Mouse (Mus musculus) C2C12 (cell line): ENCODE results near the gene Rimbp2. TPM values are rescaled to one million over a fixed set of nuclear protein-coding genes. Genes with fewer than 3 reads are reported as not detected.

Experiments
- H3K27me3 ChIP-seq: one replicate; pipeline ENCODE4 v1.6.1; 2011; ENCODE audit not compliant: control insufficient read depth, insufficient read depth, insufficient read length
- H3K36me3 ChIP-seq: one replicate; pipeline ENCODE4 v1.6.1; 2011; ENCODE audit not compliant: control insufficient read depth, insufficient read depth
- H3K4me3 ChIP-seq: one replicate; pipeline ENCODE4 v1.5.1; 2011; ENCODE audit warnings: mild to moderate bottlenecking, control low read depth; ENCODE audit not compliant: poor library complexity, insufficient read depth, severe bottlenecking
- H3K79me2 ChIP-seq: one replicate; pipeline ENCODE4 v1.6.1; 2011; ENCODE audit not compliant: control insufficient read depth, insufficient read depth
- H3K79me3 ChIP-seq: one replicate; pipeline ENCODE4 v1.6.1; 2011; ENCODE audit warnings: low read depth, control low read depth
- H3ac ChIP-seq: one replicate; pipeline ENCODE3; 2011; ENCODE audit warnings: low read depth; ENCODE audit not compliant: control insufficient read depth, insufficient read length
- CEBPB ChIP-seq: IDR thresholded peaks from one replicate; pipeline ENCODE4 v1.6.1; 2011; ENCODE audit warnings: low read depth, mild to moderate bottlenecking, control low read depth, moderate library complexity
- CTCF ChIP-seq: IDR thresholded peaks from one replicate; pipeline ENCODE4 v1.5.1; 2011; ENCODE audit not compliant: control insufficient read depth, insufficient read depth, insufficient read length
- FOSL1 ChIP-seq: IDR thresholded peaks from one replicate; pipeline ENCODE4 v1.8.0; 2011; ENCODE audit warnings: mild to moderate bottlenecking, low read length; ENCODE audit not compliant: poor library complexity, insufficient read depth, severe bottlenecking
- MAX ChIP-seq: IDR thresholded peaks from one replicate; pipeline ENCODE4 v1.6.1; 2011; ENCODE audit warnings: mild to moderate bottlenecking, control low read depth
- MYOD1 ChIP-seq: IDR thresholded peaks from one replicate; pipeline ENCODE4 v1.6.1; 2011; ENCODE audit warnings: low read depth; ENCODE audit not compliant: control insufficient read depth, insufficient read length
- MYOG ChIP-seq: IDR thresholded peaks from one replicate; pipeline ENCODE4 v1.6.1; 2011; ENCODE audit not compliant: control insufficient read depth, insufficient read length; ENCODE audit errors: extremely low read depth
- USF1 ChIP-seq: IDR thresholded peaks from one replicate; pipeline ENCODE4 v1.6.1; 2011; ENCODE audit warnings: low read depth, mild to moderate bottlenecking, control low read depth, moderate library complexity
- long read RNA-seq, 2 experiments: library from polyadenylated mRNA; unstranded; transcript quantifications; one replicate each; pipeline ENCODE4 v2.0.0; 2019 to 2020
- polyA plus RNA-seq: library from polyadenylated mRNA; unstranded; fragments of >200 nt; fragmentation: generic; extraction: Trizol; gene quantifications from one replicate; pipeline ENCODE4 v1.2.1, GENCODE M21; 2012; ENCODE audit warnings: missing spikeins

The Rimbp2 gene
- polyA plus RNA-seq = not detected
- long read RNA-seq, experiment 1 = 0 reads
- long read RNA-seq, experiment 2 = 0 reads

GRCm38 (mm10) chr5:128953278-128954070, at the start of gene Rimbp2:
Gene Rimbp2, minus strand, starts transcription at chr5:128953486.
- H3K79me2 ChIP-seq = no peaks in the 10 kb centered on the region
- H3K27me3 ChIP-seq = no peaks in the 10 kb centered on the region
- no peak within 1 kb of the TSS for H3ac ChIP-seq
- no peak for TF ChIP-seq MYOD1
- H3K4me3 ChIP-seq = no peak within 1 kb of the TSS
- no peaks in the 10 kb centered on the region for H3K36me3 ChIP-seq
- no peaks in the 10 kb centered on the region for H3K79me3 ChIP-seq

DNA sequence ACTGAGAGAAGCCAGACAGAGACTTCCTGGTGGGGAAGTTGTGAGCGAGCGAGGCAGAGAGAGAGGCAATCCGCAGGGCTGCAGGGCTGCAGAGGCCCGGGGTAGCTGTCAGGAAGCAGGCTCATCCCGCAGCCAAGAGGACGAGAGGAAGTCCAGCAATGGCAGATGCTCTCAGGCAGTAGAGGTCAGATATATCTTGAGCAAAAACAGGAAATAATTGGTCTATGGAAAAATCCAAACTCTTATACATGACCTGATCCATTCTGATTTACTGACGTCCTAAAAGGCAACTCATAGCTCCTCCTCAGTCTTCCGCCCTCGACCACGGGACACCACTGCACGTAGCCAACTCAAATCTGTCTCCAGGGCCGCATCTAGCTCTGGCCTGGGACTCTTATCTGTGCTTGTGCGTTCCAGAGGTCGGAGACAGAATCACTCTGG, 49.3 kb upstream of the Rimbp2 start:
- H3ac ChIP-seq = no peak overlapping the region
- peaks cover 35% of the 10 kb centered on the region for H3K79me2 ChIP-seq
- H3K27me3 ChIP-seq = no peaks in the 10 kb centered on the region
- TF ChIP-seq FOSL1 = no peak
- no peak for TF ChIP-seq MAX
- TF ChIP-seq MYOG = no peak
- TF ChIP-seq USF1 = no peak
- TF ChIP-seq CTCF = no peak
- no peak for TF ChIP-seq CEBPB
- no peak for TF ChIP-seq MYOD1
- H3K36me3 ChIP-seq = no peaks in the 10 kb centered on the region
- peaks cover 21% of the 10 kb centered on the region for H3K79me3 ChIP-seq
- no peak overlapping the region for H3K4me3 ChIP-seq

DNA sequence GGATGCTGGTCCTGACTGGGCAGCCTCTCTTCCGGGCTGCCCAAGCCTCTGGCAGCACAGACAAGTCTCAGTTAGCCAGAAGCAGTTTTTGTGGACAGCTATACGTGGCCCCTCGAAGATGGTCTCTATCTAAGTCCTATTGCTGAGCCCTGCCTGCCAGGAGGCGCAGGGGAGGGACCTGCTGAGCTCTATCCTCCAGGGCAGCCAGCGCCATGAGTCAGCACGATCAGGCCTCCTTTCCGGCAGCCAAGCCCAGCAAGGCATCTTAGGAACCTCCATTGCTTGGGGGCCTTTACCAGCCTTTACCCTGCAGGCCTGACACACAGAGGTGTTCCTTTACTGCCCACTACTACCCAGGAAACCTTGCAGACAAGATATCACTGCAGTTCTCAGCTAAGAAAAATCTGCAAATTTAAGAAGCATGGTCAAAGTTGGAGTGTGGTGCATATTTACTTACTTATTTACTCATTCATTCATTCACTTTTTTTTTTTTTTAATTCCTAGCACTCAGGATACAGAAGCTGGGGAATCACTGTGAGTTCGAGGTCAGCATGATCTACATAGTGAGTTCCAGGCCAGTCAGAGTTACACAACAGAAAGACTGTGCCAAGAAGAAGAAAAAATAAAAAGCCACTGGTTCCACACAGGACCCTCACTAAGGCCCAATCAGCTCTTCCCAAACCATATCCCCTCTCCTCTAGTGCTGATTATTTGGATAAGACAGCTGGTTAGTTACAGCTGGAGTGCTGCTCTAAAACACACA, 47.6 kb upstream of the Rimbp2 start:
- Histone ChIP-seq H3K79me2 (peaks cover 18% of the 10 kb centered on the region), H3K4me3 (no peak overlapping the region), H3K27me3 (no peaks in the 10 kb centered on the region), H3K36me3 (no peaks in the 10 kb centered on the region), H3K79me3 (peaks cover 11% of the 10 kb centered on the region), H3ac (no peak overlapping the region)
- no peak for TF ChIP-seq FOSL1

DNA sequence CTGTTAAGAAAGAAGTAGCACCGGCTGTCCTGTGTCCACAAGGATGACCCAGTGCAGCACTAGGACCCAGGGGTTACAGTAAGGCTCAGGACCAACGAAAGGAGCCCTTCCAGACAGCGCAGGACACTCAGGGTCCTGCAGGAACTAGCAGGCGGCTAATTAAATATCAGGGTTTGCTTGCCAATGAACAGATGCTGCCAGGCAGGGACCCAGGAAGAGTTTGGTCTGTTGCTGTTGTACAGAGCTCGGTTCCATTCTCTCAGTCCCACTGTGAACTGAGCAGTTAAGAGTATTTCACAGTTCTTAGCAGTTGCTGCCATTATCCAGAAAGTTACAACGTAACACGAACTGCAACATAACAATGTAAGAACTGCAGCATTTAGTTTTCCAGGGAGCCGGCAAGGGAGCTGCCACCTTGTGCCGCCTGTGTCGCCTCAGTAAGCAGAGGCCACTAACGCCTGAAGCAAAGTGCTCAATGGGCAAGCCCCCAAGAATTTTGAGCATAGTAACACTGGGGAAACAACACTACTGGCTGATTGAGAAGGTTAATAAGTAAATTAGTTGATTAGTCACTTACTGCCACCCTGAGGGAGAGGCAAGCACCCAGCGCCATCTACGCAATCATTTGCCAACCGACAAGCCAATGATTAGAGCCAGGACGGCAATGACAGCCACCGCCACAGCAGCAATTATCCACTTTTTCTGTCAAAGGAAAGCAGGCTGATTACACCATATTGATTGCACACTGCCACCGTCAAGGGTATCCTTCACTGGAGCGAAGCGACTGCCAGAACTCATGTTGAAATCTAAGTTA, 34.1 kb upstream of the Rimbp2 start:
- no peaks in the 10 kb centered on the region for H3K79me3 ChIP-seq
- H3ac ChIP-seq = no peak overlapping the region
- no peaks in the 10 kb centered on the region for H3K79me2 ChIP-seq
- TF ChIP-seq MYOG (no peak), CTCF (no peak), FOSL1 (no peak), MAX (no peak), USF1 (no peak), CEBPB (no peak), MYOD1 (no peak)
- peaks cover 48% of the 10 kb centered on the region for H3K36me3 ChIP-seq
- H3K27me3 ChIP-seq = no peaks in the 10 kb centered on the region
- H3K4me3 ChIP-seq = no peak overlapping the region

GRCm38 (mm10) chr5:128985946-128986345, 32.7 kb upstream of the Rimbp2 start:
- no peak overlapping the region for H3ac ChIP-seq
- H3K36me3 ChIP-seq = peaks cover 36% of the 10 kb centered on the region
- H3K27me3 ChIP-seq = no peaks in the 10 kb centered on the region
- no peak for TF ChIP-seq CEBPB
- TF ChIP-seq MAX = no peak
- no peak overlapping the region for H3K4me3 ChIP-seq
- no peaks in the 10 kb centered on the region for H3K79me2 ChIP-seq
- H3K79me3 ChIP-seq = no peaks in the 10 kb centered on the region

- Histone ChIP-seq H3K27me3 (no peaks in the 10 kb centered on the region), H3K36me3 (peaks cover 28% of the 10 kb centered on the region), H3K79me2 (no peaks in the 10 kb centered on the region), H3K4me3 (no peak overlapping the region), H3K79me3 (no peaks in the 10 kb centered on the region), H3ac (no peak overlapping the region)
- no peak for TF ChIP-seq MYOG
- TF ChIP-seq MAX = no peak
- no peak for TF ChIP-seq CEBPB
- TF ChIP-seq MYOD1 = no peak
- TF ChIP-seq FOSL1 = no peak
- TF ChIP-seq CTCF = no peak
- no peak for TF ChIP-seq USF1
Observed at GRCm38 (mm10) chr5:128984536-128984935, 31.2 kb upstream of the Rimbp2 start.
